Mouse (Mus musculus): ENCODE measurements around the gene Gm9972.

The Gm9972 gene

DNA sequence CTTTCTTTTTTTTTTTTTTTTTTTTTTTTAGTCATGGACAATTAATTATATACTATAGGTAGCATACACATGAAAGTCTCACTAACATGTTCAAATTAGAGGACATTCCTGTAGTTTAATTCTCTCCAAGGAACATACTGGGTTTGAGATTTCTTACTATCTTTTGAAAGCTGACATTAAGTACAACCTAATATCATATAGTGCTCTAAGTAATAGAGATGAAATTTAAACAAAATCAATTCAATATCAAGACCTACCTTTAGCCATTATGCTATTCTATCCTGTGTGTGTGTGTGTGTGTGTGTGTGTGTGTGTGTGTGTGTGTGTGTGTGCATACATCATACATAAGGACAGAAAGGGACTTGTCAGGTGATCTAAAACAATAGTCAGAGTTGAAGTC, at the start of gene Gm9972:
TSS of gene Gm9972 (plus strand) at position 301 of the 400 bp plus-strand sequence.
- ChIA-PET POLR2A (no interaction called here), CTCF (no interaction called here)

DNA sequence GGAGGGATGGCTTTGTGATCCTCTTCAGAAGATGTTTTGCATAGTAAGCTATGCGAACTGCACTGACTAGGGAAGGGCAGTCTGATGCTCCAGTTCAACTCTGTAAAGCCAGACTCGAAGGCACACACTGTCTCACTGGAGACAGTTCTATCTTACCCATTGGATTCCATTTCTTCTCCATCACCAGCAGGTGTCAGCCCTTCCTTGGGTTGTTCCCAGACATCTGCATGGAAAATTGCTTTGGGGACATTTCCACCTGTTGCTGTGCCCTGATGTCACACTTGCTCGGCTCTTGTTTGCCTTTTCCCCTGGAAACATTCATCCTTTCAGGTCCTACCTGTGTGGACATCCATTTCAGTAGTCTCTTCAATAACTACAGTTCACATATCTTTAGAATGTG, 36.4 kb upstream of the Gm9972 start:
- POLR2A ChIA-PET: no interaction called here
- CTCF ChIA-PET: interaction anchor here in 1 of 4 experiments (1.4 kb wide), 1 partner anchor 265 kb away, joined by 3 read pairs; no protein-coding TSS in a partner anchor

DNA sequence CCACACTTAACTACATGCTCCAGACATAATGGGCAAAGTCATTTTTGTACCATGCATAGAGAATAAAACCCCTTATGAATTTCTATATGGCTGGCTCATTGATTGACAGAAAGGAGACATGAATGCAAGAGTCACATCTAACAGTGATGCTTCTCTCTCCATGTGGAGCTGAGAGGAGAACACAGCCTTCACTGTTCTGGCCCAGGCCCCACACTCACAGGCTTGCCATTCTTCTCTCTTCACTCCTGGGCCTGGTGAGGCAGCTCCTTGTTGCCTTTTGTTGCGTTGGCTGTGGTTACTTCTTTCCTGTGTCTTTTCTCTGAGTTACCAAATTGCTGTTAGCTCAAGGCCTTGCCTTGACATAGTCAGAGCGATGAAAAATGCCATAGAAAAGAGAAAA, 23.6 kb upstream of the Gm9972 start:
- ChIA-PET CTCF (no interaction called here), POLR2A (no interaction called here)

DNA sequence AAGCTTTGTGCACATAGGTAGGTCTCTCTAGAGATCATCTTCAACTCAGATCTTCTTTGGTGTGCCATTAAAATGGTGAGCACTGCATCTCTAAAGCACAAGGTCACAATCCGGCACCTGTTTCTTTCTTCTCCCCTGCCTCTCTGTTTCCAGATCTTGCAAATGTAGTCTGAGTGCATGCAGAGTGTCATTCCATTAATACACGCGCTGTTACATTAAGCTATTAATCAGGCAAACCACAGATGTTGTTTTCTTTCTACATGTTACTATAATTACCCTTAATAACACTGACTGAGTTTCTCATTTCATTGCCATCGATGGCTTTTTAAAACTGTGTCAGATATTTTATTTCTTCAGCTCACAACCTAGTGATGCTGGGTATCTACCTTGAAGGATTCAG, 22.6 kb upstream of the Gm9972 start:
- CTCF ChIA-PET: no interaction called here
- POLR2A ChIA-PET: interaction anchor here in 2 of 4 experiments (0.6 kb wide), 3 partner anchors 43 to 1482 kb away, joined by 3 to 5 read pairs (median 3); no protein-coding TSS in a partner anchor

DNA sequence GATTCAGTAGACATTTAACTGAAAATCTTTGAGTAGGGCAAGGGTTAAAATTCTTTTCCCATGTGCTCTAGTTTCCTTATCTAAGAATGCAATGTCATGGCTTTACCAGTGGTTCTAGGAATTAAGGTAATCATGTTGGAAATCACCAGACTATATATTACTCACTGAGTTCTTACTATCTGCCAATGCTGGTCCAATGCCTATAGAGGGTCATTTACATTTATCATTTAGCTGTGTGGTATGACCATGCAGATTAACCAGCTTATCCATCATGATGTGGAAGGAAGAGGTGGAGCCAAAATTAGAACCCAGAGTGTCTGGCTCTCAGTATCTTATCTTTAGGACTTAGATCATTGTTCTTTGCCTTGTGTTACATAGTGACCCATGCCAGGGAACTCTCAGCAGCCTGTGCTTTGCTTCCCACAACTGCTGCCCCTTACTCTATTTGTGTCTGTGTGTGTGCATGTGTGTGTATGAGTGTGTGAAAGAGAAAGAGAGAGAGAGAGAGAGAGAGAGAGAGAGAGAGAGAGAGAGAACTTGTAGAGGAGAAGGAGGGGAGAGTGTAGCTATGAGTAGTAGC, 12.3 kb upstream of the Gm9972 start:
- ChIA-PET POLR2A (no interaction called here), CTCF (no interaction called here)

DNA sequence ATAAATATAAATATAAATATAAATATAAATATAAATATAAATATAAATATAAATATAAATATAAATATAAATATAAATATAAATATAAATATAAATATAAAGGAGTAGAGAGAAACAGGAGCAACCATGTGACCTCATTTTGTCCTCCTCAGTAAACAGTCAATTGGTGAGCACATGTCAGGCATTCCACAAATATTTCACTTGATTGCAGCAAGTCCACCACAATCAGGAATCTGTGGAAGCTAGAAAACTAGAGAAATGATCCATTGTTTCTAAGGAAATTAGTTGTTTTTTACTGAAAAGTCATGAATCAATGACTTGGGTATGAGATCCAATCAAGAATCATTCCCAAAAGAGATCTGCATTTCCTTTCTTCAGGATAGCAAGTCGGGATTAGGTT, 5.7 kb upstream of the Gm9972 start:
- ChIA-PET CTCF (no interaction called here), POLR2A (no interaction called here)

DNA sequence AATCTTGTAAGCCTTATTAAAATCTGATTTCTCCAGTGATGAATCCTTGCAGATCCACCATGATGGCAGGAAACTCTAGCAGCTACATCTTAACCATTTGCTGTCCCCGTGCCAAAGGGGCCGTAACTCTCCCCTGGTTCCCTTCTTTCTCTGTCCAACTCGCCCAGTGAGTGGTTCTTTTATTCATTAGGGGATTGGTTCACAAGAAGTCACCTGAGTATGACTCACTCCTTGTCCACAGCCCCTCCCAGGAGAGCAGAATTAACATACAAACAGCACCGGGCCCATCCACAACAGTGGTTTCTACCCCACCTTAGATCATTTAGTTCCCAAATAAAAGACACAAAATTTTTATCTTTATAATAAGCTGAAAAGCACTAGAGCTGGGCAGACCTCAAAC, 3.4 kb upstream of the Gm9972 start:
- ChIA-PET CTCF (no interaction called here), POLR2A (no interaction called here)

DNA sequence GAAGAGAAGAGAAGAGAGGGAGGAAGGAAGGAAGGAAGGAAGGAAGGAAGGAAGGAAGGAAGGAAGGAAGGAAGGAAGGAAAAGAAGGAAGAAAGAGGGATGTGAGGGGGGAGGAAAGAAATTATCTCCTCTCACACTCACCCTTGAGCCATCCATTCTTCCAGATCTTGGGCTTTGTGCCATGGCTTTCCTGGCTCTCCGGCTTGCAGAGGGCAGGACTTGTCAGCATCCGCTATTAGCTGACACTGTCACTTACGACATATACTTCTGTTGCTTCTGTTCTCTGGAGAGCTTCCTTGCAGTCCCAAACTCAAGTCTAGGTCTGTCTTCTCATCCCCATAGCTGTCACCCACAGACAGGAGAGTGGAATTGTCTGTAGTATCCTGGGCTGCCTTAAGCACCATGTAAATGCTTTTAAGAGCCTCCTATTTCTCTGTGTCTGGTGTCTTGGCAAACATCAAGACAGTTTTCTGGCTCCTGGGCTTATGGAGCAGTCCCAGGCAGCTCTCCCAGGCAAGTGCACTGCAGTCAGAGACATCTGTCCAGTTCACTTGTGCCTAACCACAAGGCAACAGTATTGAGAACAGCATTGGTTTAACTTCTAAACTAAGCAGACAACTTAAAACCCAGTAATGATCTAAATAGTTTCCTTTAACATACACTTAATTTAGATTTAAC, 10.5 kb downstream of the Gm9972 start:
- ChIA-PET POLR2A (no interaction called here), CTCF (no interaction called here)

DNA sequence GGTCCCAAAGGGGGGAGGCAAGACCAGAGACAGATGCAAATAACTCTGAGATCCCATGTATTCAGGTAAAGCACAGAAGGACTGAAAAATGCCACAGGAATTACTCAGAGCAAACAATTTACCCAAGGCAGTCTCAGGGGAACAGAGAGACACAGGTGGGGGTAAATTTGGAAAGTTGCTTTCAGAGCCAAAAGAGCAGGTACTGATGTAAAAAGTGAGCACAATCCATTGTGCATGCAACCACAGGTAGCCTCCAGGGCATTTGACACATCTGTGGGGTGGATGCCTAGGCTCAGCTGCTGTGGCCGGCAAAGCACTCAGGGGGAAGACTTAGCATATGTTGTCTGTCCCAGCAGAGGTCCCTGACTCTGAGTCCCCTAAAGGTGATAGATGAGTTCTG, 13.8 kb downstream of the Gm9972 start:
- CTCF ChIA-PET: no interaction called here
- POLR2A ChIA-PET: no interaction called here

DNA sequence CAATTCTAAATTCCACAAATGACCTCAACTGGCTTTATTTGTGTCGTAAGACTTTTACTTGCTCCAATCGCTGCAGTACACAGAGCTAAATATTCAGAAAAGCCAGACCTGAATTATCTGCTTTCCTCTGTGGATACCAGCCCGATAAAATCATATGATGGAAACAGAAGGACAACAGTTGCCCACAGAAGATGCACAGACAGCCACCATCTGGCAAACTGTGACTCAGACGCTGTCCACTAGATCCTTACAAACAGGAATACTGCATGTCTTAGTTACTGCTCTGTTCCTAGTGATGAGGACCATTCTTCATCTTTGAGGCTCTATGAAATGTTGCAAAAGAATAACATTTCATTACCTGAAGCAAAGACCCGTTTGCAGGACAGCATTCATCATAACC, 19.4 kb downstream of the Gm9972 start:
- ChIA-PET POLR2A (no interaction called here), CTCF (no interaction called here)

DNA sequence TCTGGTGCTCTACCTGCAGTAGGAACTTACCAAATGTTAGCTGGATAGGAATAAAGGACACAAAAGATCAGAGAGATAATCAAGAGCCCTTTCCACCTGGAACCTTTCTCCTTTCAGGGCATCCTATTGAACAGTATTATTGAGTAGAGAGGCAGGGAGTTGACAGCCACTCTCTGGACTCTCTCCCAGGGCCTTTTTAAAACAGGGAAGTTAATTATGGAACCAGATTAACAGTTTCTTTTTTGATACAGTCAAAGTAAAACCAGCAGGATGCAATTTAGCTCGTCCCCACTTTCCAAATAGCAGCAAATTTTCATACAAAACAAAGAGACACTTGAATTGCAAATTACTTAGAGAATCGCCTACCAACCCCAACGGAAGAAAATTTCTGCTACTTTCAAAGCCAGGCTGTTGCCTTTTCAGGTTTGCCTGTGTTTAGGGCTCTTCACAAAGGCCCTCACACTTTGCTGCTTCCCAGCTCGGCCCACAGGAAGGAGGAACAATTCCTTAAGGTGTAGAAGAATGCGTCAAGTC, 24.0 kb downstream of the Gm9972 start:
- ChIA-PET CTCF (no interaction called here), POLR2A (no interaction called here)

DNA sequence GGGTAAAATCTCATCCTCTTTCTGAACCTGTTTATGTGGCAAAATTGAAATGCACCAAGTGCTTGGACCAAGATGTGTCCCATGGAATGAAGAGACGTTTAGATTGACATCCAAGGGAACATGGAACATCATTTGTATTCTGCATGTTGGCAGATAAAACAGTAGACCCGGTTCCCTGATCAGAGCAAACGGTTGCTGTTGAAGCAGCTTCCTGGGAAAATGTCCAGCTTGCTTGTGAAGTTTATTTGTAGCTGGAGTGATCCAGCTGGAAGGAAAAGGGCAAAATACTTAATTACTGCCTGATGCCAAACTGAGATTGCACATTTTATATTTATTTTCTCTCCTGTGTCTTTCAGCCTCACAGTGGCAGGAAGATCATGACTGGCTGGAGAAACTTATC, 26.7 kb downstream of the Gm9972 start:
- ChIA-PET POLR2A (no interaction called here), CTCF (no interaction called here)

DNA sequence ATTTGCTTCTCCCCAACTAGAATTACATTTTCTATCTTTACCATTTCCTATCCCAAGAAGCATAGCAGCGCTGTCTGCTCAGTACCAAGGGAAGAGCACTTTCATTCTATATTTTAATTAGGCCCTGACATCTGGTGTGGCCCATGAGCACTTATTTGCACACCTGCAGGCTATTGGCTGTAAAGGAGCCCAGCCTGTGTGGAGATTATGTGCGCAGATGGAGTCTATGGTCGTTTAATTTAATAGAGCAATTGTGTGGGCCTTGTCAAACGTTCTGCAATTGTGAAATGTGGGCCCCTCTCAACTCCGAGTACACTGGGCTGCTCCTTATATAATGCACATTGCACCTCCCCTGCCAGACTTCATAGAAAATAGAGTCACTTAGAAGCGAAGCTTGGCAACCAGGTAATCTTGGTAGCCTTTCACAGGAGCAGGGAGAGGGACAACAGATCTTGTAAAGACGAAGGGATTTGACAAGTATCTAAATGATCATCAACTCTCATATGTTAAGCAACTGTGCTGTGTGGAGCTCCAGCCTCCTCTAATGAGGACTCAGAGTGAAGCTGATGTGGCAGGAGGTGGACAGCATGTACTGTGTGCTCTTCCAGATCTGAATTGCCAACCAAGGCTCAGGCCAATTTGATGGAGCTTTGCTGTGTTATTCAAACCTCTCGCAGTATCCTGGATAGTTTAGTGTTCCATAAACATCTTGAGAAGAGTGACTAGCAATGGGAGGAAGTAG, 50.9 kb downstream of the Gm9972 start:
- CTCF ChIA-PET: no interaction called here
- POLR2A ChIA-PET: no interaction called here

Data from embryonic stem cell, embryonic (primary cell).